Mouse (Mus musculus): ENCODE results near the gene Ccne1. TPM values are rescaled to one million over a fixed set of nuclear protein-coding genes. Genes with fewer than 3 reads are reported as not detected.

The Ccne1 gene
- total and polyA plus RNA-seq, 3 experiments = 53.1 to 321 (median 78.0) TPM

- H3K27ac ChIP-seq (ENCODE audit: control insufficient read depth, low read depth, low read length) = peak overlapping the region; percentile 17
Observed at GRCm38 (mm10) chr7:38106711-38107311, 523 bp downstream of the Ccne1 start.

GRCm38 (mm10) chr7:38105379-38105778 lies 2.0 kb downstream of the Ccne1 start:
- peaks cover 5 to 23% of the 10 kb centered on the region in 2 experiments for H3K36me3 ChIP-seq (ENCODE audit: control insufficient read depth in 1 of 2, insufficient read depth in 2 of 2, low read length in 2 of 2)
- peaks cover 12% of the 10 kb centered on the region for H3K79me2 ChIP-seq (ENCODE audit: control insufficient read depth, insufficient read depth, low read length, poor library complexity)
- no peaks in the 10 kb centered on the region for H3K27me3 ChIP-seq (ENCODE audit: control insufficient read depth in 1 of 2, insufficient read depth in 2 of 2, low read length in 2 of 2)
- peak; percentile 70 for DNase-seq (ENCODE audit: low read depth, low spot score)
- H3K9me3 ChIP-seq (replicated peaks; ENCODE audit: insufficient read depth, low read length) = no peaks in the 10 kb centered on the region
- H3K27ac ChIP-seq (ENCODE audit: control insufficient read depth, low read depth, low read length) = no peak overlapping the region; the same call in 1 of the 2 replicates
- H3K9ac ChIP-seq (ENCODE audit: control insufficient read depth, low read depth, low read length, poor library complexity, severe bottlenecking) = no peak overlapping the region
- peak overlapping the region in 1 of 2 experiments; percentile 74; a peak in 1 of 4 replicates for H3K4me3 ChIP-seq (ENCODE audit: control insufficient read depth in 1 of 2, insufficient read depth in 1 of 2, low read depth in 2 of 2, low read length in 2 of 2)
- H3K4me1 ChIP-seq (ENCODE audit: control insufficient read depth in 1 of 2, insufficient read depth in 2 of 2, low read length in 2 of 2) = peaks cover 4 to 20% of the 10 kb centered on the region in 2 experiments; a peak in 3 of 4 replicates
- TF ChIP-seq GATA1 (IDR thresholded peaks at IDR 0.05; ENCODE audit: low read depth, low read length) = peak; percentile 76
- TF ChIP-seq ZMIZ1 (IDR thresholded peaks at IDR 0.05; ENCODE audit: low read depth, low read length) = no peak
- TF ChIP-seq ZKSCAN1 (IDR thresholded peaks at IDR 0.05; ENCODE audit: low read depth, low read length) = no peak
- peak; percentile 61 for TF ChIP-seq SIN3A (IDR thresholded peaks at IDR 0.05; ENCODE audit: low read length)
- TF ChIP-seq CHD1 (IDR thresholded peaks at IDR 0.05; ENCODE audit: low read depth, low read length) = no peak
- no peak for TF ChIP-seq SMC3 (IDR thresholded peaks at IDR 0.05; ENCODE audit: low read depth, low read length)
- no peak for TF ChIP-seq ZC3H11A (IDR thresholded peaks at IDR 0.05; ENCODE audit: low read depth, low read length)
- peak; percentile 76 to 87 for TF ChIP-seq EP300 (IDR thresholded peaks at IDR 0.05; ENCODE audit: low read depth in 1 of 2, low read length in 2 of 2)
- 0 out of 2 replicates have a peak, but pooled peaks have one; percentile 32 for TF ChIP-seq TBP (IDR thresholded peaks at IDR 0.05; ENCODE audit: low read depth, low read length)
- TF ChIP-seq MXI1 (IDR thresholded peaks at IDR 0.05; ENCODE audit: low read depth, low read length) = peak; percentile 44; the same call in 1 of the 2 replicates
- no peak for TF ChIP-seq USF1 (IDR thresholded peaks at IDR 0.05; ENCODE audit: low read depth, low read length)
- TF ChIP-seq TAL1 (IDR thresholded peaks at IDR 0.05; ENCODE audit: low read length) = peak; percentile 87
- TF ChIP-seq MEF2A (IDR thresholded peaks at IDR 0.05; ENCODE audit: extremely low read depth, insufficient replicate concordance, low read depth, low read length, poor library complexity, severe bottlenecking) = no peak
- TF ChIP-seq TCF12 (IDR thresholded peaks at IDR 0.05; ENCODE audit: low read depth, low read length) = peak; percentile 82; the same call in 1 of the 2 replicates
- no peak for TF ChIP-seq MYB (IDR thresholded peaks at IDR 0.05; ENCODE audit: low read depth, low read length)
- TF ChIP-seq ETS1 (IDR thresholded peaks at IDR 0.05; ENCODE audit: low read depth, low read length) = peak; percentile 44; the same call in 1 of the 2 replicates
- peak; percentile 54 for TF ChIP-seq MAX (IDR thresholded peaks at IDR 0.05; ENCODE audit: low read length)

More at GRCm38 (mm10) chr7:38106711-38107311, 523 bp downstream of the Ccne1 start:
- DNase-seq (ENCODE audit: low read depth, low spot score) = peak; percentile 56
- peak overlapping the region; percentile 70 to 74 for H3K4me3 ChIP-seq (ENCODE audit: control insufficient read depth in 1 of 2, insufficient read depth in 1 of 2, low read depth in 2 of 2, low read length in 2 of 2)
- no peaks in the 10 kb centered on the region for H3K27me3 ChIP-seq (ENCODE audit: control insufficient read depth in 1 of 2, insufficient read depth in 2 of 2, low read length in 2 of 2)
- TF ChIP-seq CTCF (IDR thresholded peaks at IDR 0.05 in 2 of 3, conservative IDR thresholded peaks at IDR 0.05 in 1 of 3; ENCODE audit: control insufficient read depth in 1 of 3, insufficient read depth in 1 of 3, low read depth in 2 of 3, low read length in 3 of 3, poor library complexity in 1 of 3, severe bottlenecking in 1 of 3) (no peak), MAX (IDR thresholded peaks at IDR 0.05; ENCODE audit: low read length) (0 out of 2 replicates have a peak, but pooled peaks have one; percentile 3), KAT2A (conservative IDR thresholded peaks at IDR 0.05; ENCODE audit: low read depth, low read length) (no peak), CHD2 (IDR thresholded peaks at IDR 0.05; ENCODE audit: low read length) (peak; percentile 62)
- H3K9me3 ChIP-seq (replicated peaks; ENCODE audit: insufficient read depth, low read length) = no peaks in the 10 kb centered on the region
- peaks cover 3 to 23% of the 10 kb centered on the region in 2 experiments for H3K36me3 ChIP-seq (ENCODE audit: control insufficient read depth in 1 of 2, insufficient read depth in 2 of 2, low read length in 2 of 2)
- peaks cover 12% of the 10 kb centered on the region for H3K79me2 ChIP-seq (ENCODE audit: control insufficient read depth, insufficient read depth, low read length, poor library complexity)
- H3K4me1 ChIP-seq (ENCODE audit: control insufficient read depth in 1 of 2, insufficient read depth in 2 of 2, low read length in 2 of 2) = peaks cover 4 to 20% of the 10 kb centered on the region in 2 experiments; a peak in 3 of 4 replicates
- peak overlapping the region; percentile 93 for H3K9ac ChIP-seq (ENCODE audit: control insufficient read depth, low read depth, low read length, poor library complexity, severe bottlenecking)

Measured in MEL (cell line).